Mouse (Mus musculus) gastrocnemius, postnatal 14 days (tissue): Measurements from ENCODE around the gene Pi4kb. TPM values are rescaled to one million over a fixed set of nuclear protein-coding genes. Genes with fewer than 3 reads are reported as not detected.

Source experiments
- DNase-seq: peaks from one replicate; pipeline ENCODE4 v3.0.0; 2021; ENCODE audit warnings: mixed read lengths
- intact Hi-C: fragments of 180-260 bp; cut with DNase I; formaldehyde crosslinking; loops from one replicate; pipeline ENCODE4 v1.15.1; 2025; ENCODE audit warnings: low total_unique reads
- microRNA-seq, 2 experiments: library from miRNA; unstranded; fragments of <30 nt; microRNA quantifications; one replicate each; pipeline ENCODE4 v1.2.0; 2021
- total RNA-seq, 2 experiments: library from RNA; stranded (reverse); gene quantifications; 2 replicates each; pipeline ENCODE4 v1.2.3; 2021

The Pi4kb gene
- total RNA-seq, 2 experiments from 2014 or later, result 23.5 to 24.1 TPM

DNA sequence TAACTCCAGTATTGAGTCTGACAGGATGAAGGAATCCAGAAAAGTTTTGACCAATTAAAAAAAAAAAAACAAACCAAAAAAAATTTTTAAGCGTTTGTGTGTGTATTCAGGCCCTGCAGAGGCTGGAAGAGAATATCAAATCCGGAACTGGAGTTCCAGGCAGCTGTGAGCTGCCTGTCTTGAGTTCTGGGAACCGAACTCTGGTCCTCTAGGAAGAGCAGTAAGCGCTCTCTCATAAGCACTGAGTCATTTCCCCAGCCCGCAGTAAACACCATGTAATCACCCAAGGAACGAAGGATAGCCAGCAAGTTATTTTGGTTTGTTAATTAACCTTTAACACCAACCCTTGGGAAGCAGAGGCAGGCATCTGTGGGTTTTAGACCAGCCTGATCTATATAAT is 68.7 kb downstream of the Pi4kb start:
- DNase-seq, result no peak
- intact Hi-C loops, result no loop called here

- intact Hi-C loops, result no loop called here
- DNase-seq, result no peak
These were observed 72.0 kb downstream of the Pi4kb start for GRCm38 (mm10) chr3:95046462-95047057.

- intact Hi-C loops, result no loop called here
- no peak for DNase-seq
These were observed 73.4 kb downstream of the Pi4kb start for GRCm38 (mm10) chr3:95047914-95048313.

GRCm38 (mm10) chr3:95052959-95053358 is 78.4 kb downstream of the Pi4kb start:
- no peak for DNase-seq
- intact Hi-C loops, result no loop called here

GRCm38 (mm10) chr3:95053701-95054100 is 79.2 kb downstream of the Pi4kb start:
- intact Hi-C loops, result no loop called here

GRCm38 (mm10) chr3:95054481-95055260 is 80.1 kb downstream of the Pi4kb start:
- intact Hi-C loops, result no loop called here
- DNase-seq, result peak; percentile 20

More at GRCm38 (mm10) chr3:95053701-95054100, 79.2 kb downstream of the Pi4kb start:
- DNase-seq, result no peak

GRCm38 (mm10) chr3:95056275-95056674 is 81.7 kb downstream of the Pi4kb start:
- no peak for DNase-seq
- intact Hi-C loops, result no loop called here

Small RNAs within 50 kb of the gene (microRNA-seq; reads per million reads assigned to microRNA genes)
- gene Mir7013, result 0.96 to 1.0 reads per million in 2 experiments

Other genes starting within 250 kb of the Pi4kb start
- gene Cgn, start 188.2 kb upstream of the Pi4kb start, total RNA-seq, result under 1 TPM; 0.11 to 0.16 TPM
- 10 to 100 TPM; 13.9 to 18.1 TPM for gene Pogz, start 137.2 kb upstream of the Pi4kb start, total RNA-seq
- gene Psmb4, start 87.8 kb upstream of the Pi4kb start, total RNA-seq, result 100 to 1,000 TPM; 202 to 211 TPM
- gene Selenbp1, start 41.7 kb upstream of the Pi4kb start, total RNA-seq, result 1 to 10 TPM; 8.9 to 9.5 TPM
- 1 to 10 TPM; 5.8 to 7.2 TPM for gene Rfx5, start 20.7 kb upstream of the Pi4kb start, total RNA-seq
- 10 to 100 TPM; 12.4 to 13.8 TPM for gene Zfp687, start 40.7 kb downstream of the Pi4kb start, total RNA-seq
- 100 to 1,000 TPM; 155 to 162 TPM for gene Psmd4, start 67.9 kb downstream of the Pi4kb start, total RNA-seq
- gene Pip5k1a, start 132.2 kb downstream of the Pi4kb start, total RNA-seq, result 10 to 100 TPM; 17.4 to 18.9 TPM
- gene Vps72, start 136.3 kb downstream of the Pi4kb start, total RNA-seq, result 10 to 100 TPM; 29.6 to 41.0 TPM
- 100 to 1,000 TPM; 511 to 517 TPM for gene Tmod4, start 149.7 kb downstream of the Pi4kb start, total RNA-seq
- gene Scnm1, start 159.3 kb downstream of the Pi4kb start, total RNA-seq, result 10 to 100 TPM; 31.8 to 40.5 TPM
- 1 to 10 TPM; 7.4 to 8.4 TPM for gene Lysmd1, start 159.4 kb downstream of the Pi4kb start, total RNA-seq
- gene Tnfaip8l2, start 167.6 kb downstream of the Pi4kb start, total RNA-seq, result under 1 TPM; 0.82 to 0.92 TPM
- gene Sema6c, start 185.7 kb downstream of the Pi4kb start, total RNA-seq, result 100 to 1,000 TPM in 1 of 2 experiments, 10 to 100 TPM in 1; 97.1 to 106 TPM
- 1 to 10 TPM; 7.3 to 8.1 TPM for gene Gabpb2, start 243.2 kb downstream of the Pi4kb start, total RNA-seq